Mouse (Mus musculus): ENCODE measurements at regions not wholly inside any gene's neighbourhood (a gene's known extent, or its start where the extent isn't known, plus 50 kb on each side); places are given as distances from the start of the nearest gene placed in this dataset.

GRCm38 (mm10) chr10:119395048-119395447, 58.6 kb upstream of the Grip1 start:
- Histone ChIP-seq H3K4me2 (no peak overlapping the region), H3K4me3 (no peak overlapping the region), H3K4me1 (replicated peaks) (no peaks in the 10 kb centered on the region), H3K9me3 (no peaks in the 10 kb centered on the region), H3K27me3 (no peaks in the 10 kb centered on the region), H3K9ac (no peak overlapping the region), H3K36me3 (no peaks in the 10 kb centered on the region), H3K27ac (replicated peaks) (no peak overlapping the region)
- ATAC-seq (ENCODE audit: low FRiP score, low read depth) = no peak
- 59% methylated on average over 5 of the region's 5 CpGs for WGBS

- Histone ChIP-seq H3K36me3 (no peaks in the 10 kb centered on the region), H3K27me3 (no peaks in the 10 kb centered on the region), H3K9ac (no peak overlapping the region), H3K4me2 (no peak overlapping the region), H3K27ac (replicated peaks) (no peak overlapping the region), H3K4me3 (no peak overlapping the region), H3K4me1 (replicated peaks) (no peaks in the 10 kb centered on the region), H3K9me3 (no peaks in the 10 kb centered on the region)
- 94% methylated on average over 3 of the region's 3 CpGs for WGBS
- no peak for ATAC-seq (ENCODE audit: low FRiP score, low read depth)
Measured at GRCm38 (mm10) chr10:119387924-119388323, 65.7 kb upstream of the Grip1 start.

- Histone ChIP-seq H3K4me3 (no peak overlapping the region), H3K9me3 (no peaks in the 10 kb centered on the region), H3K36me3 (no peaks in the 10 kb centered on the region), H3K4me2 (no peak overlapping the region), H3K27me3 (no peaks in the 10 kb centered on the region), H3K4me1 (replicated peaks) (no peaks in the 10 kb centered on the region), H3K9ac (no peak overlapping the region), H3K27ac (replicated peaks) (no peak overlapping the region)
- WGBS = 87% methylated on average over 11 of the region's 11 CpGs
- no peak for ATAC-seq (ENCODE audit: low FRiP score, low read depth)
Measured at GRCm38 (mm10) chr10:119382257-119382656, 71.4 kb upstream of the Grip1 start.

GRCm38 (mm10) chr10:119368566-119368965, 85.1 kb upstream of the Grip1 start:
- WGBS = 64% methylated on average over 5 of the region's 5 CpGs
- no peaks in the 10 kb centered on the region for H3K9me3 ChIP-seq
- H3K9ac ChIP-seq = no peak overlapping the region

GRCm38 (mm10) chr10:119363616-119364015, 90.0 kb upstream of the Grip1 start:
- H3K4me1 ChIP-seq (replicated peaks) = no peaks in the 10 kb centered on the region
- H3K9me3 ChIP-seq = no peaks in the 10 kb centered on the region
- WGBS = 45% methylated on average over 3 of the region's 3 CpGs

More at GRCm38 (mm10) chr10:119368566-119368965, 85.1 kb upstream of the Grip1 start:
- no peak for ATAC-seq (ENCODE audit: low FRiP score, low read depth)
- no peak overlapping the region for H3K4me2 ChIP-seq
- H3K27me3 ChIP-seq = no peaks in the 10 kb centered on the region
- no peaks in the 10 kb centered on the region for H3K4me1 ChIP-seq (replicated peaks)
- no peak overlapping the region for H3K4me3 ChIP-seq
- no peak overlapping the region for H3K27ac ChIP-seq (replicated peaks)
- no peaks in the 10 kb centered on the region for H3K36me3 ChIP-seq

GRCm38 (mm10) chr10:119358730-119359292, 94.8 kb upstream of the Grip1 start:
- Histone ChIP-seq H3K27ac (replicated peaks) (no peak overlapping the region), H3K36me3 (no peaks in the 10 kb centered on the region), H3K4me2 (no peak overlapping the region), H3K9me3 (no peaks in the 10 kb centered on the region), H3K4me3 (no peak overlapping the region), H3K27me3 (no peaks in the 10 kb centered on the region), H3K9ac (no peak overlapping the region), H3K4me1 (replicated peaks) (no peaks in the 10 kb centered on the region)
- ATAC-seq (ENCODE audit: low FRiP score, low read depth) = no peak
- 60% methylated on average over 7 of the region's 7 CpGs for WGBS

More at GRCm38 (mm10) chr10:119363616-119364015, 90.0 kb upstream of the Grip1 start:
- H3K4me2 ChIP-seq = no peak overlapping the region
- no peaks in the 10 kb centered on the region for H3K27me3 ChIP-seq
- no peak overlapping the region for H3K4me3 ChIP-seq
- H3K27ac ChIP-seq (replicated peaks) = no peak overlapping the region
- ATAC-seq (ENCODE audit: low FRiP score, low read depth) = no peak
- no peaks in the 10 kb centered on the region for H3K36me3 ChIP-seq
- H3K9ac ChIP-seq = no peak overlapping the region

- Histone ChIP-seq H3K9me3 (no peaks in the 10 kb centered on the region), H3K27me3 (no peaks in the 10 kb centered on the region), H3K9ac (no peak overlapping the region), H3K36me3 (no peaks in the 10 kb centered on the region), H3K4me3 (no peak overlapping the region), H3K4me1 (replicated peaks) (no peaks in the 10 kb centered on the region), H3K4me2 (no peak overlapping the region), H3K27ac (replicated peaks) (no peak overlapping the region)
- no peak for ATAC-seq (ENCODE audit: low FRiP score, low read depth)
- 87% methylated on average over 13 of the region's 13 CpGs for WGBS
Measured at GRCm38 (mm10) chr10:119342317-119343114, 102.7 kb upstream of the Cand1 start.

- ATAC-seq (ENCODE audit: low FRiP score, low read depth) = no peak
- H3K4me2 ChIP-seq = no peak overlapping the region
- WGBS = 64% methylated on average over 8 of the region's 8 CpGs
- H3K9ac ChIP-seq = no peak overlapping the region
- no peaks in the 10 kb centered on the region for H3K9me3 ChIP-seq
- no peak overlapping the region for H3K27ac ChIP-seq (replicated peaks)
- no peaks in the 10 kb centered on the region for H3K4me1 ChIP-seq (replicated peaks)
- H3K36me3 ChIP-seq = no peaks in the 10 kb centered on the region
- no peaks in the 10 kb centered on the region for H3K27me3 ChIP-seq
- no peak overlapping the region for H3K4me3 ChIP-seq
Measured at GRCm38 (mm10) chr10:119340323-119340722, 100.5 kb upstream of the Cand1 start.

- Histone ChIP-seq H3K4me1 (replicated peaks) (no peaks in the 10 kb centered on the region), H3K9me3 (no peaks in the 10 kb centered on the region), H3K4me2 (no peak overlapping the region), H3K27ac (replicated peaks) (no peak overlapping the region), H3K4me3 (no peak overlapping the region), H3K9ac (no peak overlapping the region), H3K27me3 (no peaks in the 10 kb centered on the region), H3K36me3 (no peaks in the 10 kb centered on the region)
- ATAC-seq (ENCODE audit: low FRiP score, low read depth) = no peak
- WGBS = 52% methylated on average over 6 of the region's 6 CpGs
Measured at GRCm38 (mm10) chr10:119326912-119327311, 87.1 kb upstream of the Cand1 start.

GRCm38 (mm10) chr10:119319953-119320352, 80.1 kb upstream of the Cand1 start:
- ATAC-seq (ENCODE audit: low FRiP score, low read depth) = no peak
- Histone ChIP-seq H3K27ac (replicated peaks) (no peak overlapping the region), H3K9me3 (no peaks in the 10 kb centered on the region), H3K4me2 (no peak overlapping the region), H3K36me3 (no peaks in the 10 kb centered on the region), H3K4me1 (replicated peaks) (no peaks in the 10 kb centered on the region), H3K9ac (no peak overlapping the region), H3K27me3 (no peaks in the 10 kb centered on the region), H3K4me3 (no peak overlapping the region)
- 94% methylated on average over 8 of the region's 8 CpGs for WGBS

- peak overlapping the region; percentile 26; the same call in 1 of the 2 replicates for H3K4me2 ChIP-seq
Measured at GRCm38 (mm10) chr10:119318416-119318815, 78.6 kb upstream of the Cand1 start.

GRCm38 (mm10) chr10:119311578-119311977, 71.7 kb upstream of the Cand1 start:
- 38% methylated on average over 1 of the region's 1 CpGs for WGBS
- Histone ChIP-seq H3K36me3 (no peaks in the 10 kb centered on the region), H3K4me2 (no peak overlapping the region), H3K4me3 (no peak overlapping the region), H3K9ac (no peak overlapping the region), H3K4me1 (replicated peaks) (no peaks in the 10 kb centered on the region), H3K9me3 (no peaks in the 10 kb centered on the region), H3K27me3 (no peaks in the 10 kb centered on the region), H3K27ac (replicated peaks) (no peak overlapping the region)
- ATAC-seq (ENCODE audit: low FRiP score, low read depth) = no peak

More at GRCm38 (mm10) chr10:119318416-119318815, 78.6 kb upstream of the Cand1 start:
- Histone ChIP-seq H3K36me3 (no peaks in the 10 kb centered on the region), H3K4me3 (no peak overlapping the region), H3K4me1 (replicated peaks) (no peaks in the 10 kb centered on the region), H3K9me3 (no peaks in the 10 kb centered on the region), H3K9ac (no peak overlapping the region), H3K27ac (replicated peaks) (no peak overlapping the region), H3K27me3 (no peaks in the 10 kb centered on the region)
- WGBS = 78% methylated on average over 8 of the region's 8 CpGs
- no peak for ATAC-seq (ENCODE audit: low FRiP score, low read depth)

Data from hindbrain, embryonic 15.5 days (tissue).